Mouse (Mus musculus) lung, embryonic 16.5 days (tissue): ENCODE measurements around the gene Gm3625. TPM values are rescaled to one million over a fixed set of nuclear protein-coding genes. Genes with fewer than 3 reads are reported as not detected.

Source experiments
- ATAC-seq: fragments of 200-750 bp; cut with Nextera tagmentation; 2 replicates; pipeline ENCODE4 v1.8.0; 2017; ENCODE audit warnings: low read depth, mild to moderate bottlenecking, moderate library complexity
- H3K27ac ChIP-seq: fragments of 300-500 bp; sonication (generic); 2 replicates; pipeline ENCODE4 v1.5.1; 2014; ENCODE audit warnings: mild to moderate bottlenecking, control low read depth, low read length
- H3K27me3 ChIP-seq: fragments of 300-500 bp; sonication (generic); 2 replicates; pipeline ENCODE4 v1.6.1; 2014; ENCODE audit warnings: low read depth, low read length, mixed read lengths; ENCODE audit not compliant: control insufficient read depth, insufficient read depth
- H3K36me3 ChIP-seq: fragments of 300-500 bp; sonication (generic); 2 replicates; pipeline ENCODE4 v1.6.1; 2014; ENCODE audit warnings: low read length; ENCODE audit not compliant: control insufficient read depth, insufficient read depth
- H3K4me1 ChIP-seq: fragments of 300-500 bp; sonication (generic); replicated peaks from 2 replicates; pipeline ENCODE4 v1.6.1; 2014; ENCODE audit warnings: low read length, mixed read lengths; ENCODE audit not compliant: control insufficient read depth, insufficient read depth
- H3K4me2 ChIP-seq: fragments of 300-500 bp; sonication (generic); 2 replicates; pipeline ENCODE4 v1.6.1; 2014; ENCODE audit warnings: low read depth, low read length, control low read depth
- H3K4me3 ChIP-seq: fragments of 300-500 bp; sonication (generic); 2 replicates; pipeline ENCODE4 v1.5.1; 2014; ENCODE audit warnings: mild to moderate bottlenecking, low read length, control low read depth
- H3K9ac ChIP-seq: fragments of 300-500 bp; sonication (generic); 2 replicates; pipeline ENCODE4 v1.6.1; 2014; ENCODE audit warnings: low read length, control low read depth
- H3K9me3 ChIP-seq: fragments of 300-500 bp; sonication (generic); 2 replicates; pipeline ENCODE4 v1.6.1; 2016; ENCODE audit warnings: low read length; ENCODE audit not compliant: control insufficient read depth
- WGBS: fragments of 180-500 bp; shearing (Covaris S2); extraction: QIAGEN DNeasy Blood & Tissue Kit; methylation state at CpG from one replicate; pipeline ENCODE4 v1.1.7; 2014; 5-methylcytosine and 5-hydroxymethylcytosine counted together
- polyA plus RNA-seq: library from polyadenylated mRNA; unstranded; fragments of >200 nt; fragmentation: Nextera tagmentation; extraction: Ambion mirVana; gene quantifications from 2 replicates; pipeline ENCODE4 v1.2.1, GENCODE M21; 2015

Gm3625 gene
- polyA plus RNA-seq, 1 experiment from 2014 or later = not detected

DNA sequence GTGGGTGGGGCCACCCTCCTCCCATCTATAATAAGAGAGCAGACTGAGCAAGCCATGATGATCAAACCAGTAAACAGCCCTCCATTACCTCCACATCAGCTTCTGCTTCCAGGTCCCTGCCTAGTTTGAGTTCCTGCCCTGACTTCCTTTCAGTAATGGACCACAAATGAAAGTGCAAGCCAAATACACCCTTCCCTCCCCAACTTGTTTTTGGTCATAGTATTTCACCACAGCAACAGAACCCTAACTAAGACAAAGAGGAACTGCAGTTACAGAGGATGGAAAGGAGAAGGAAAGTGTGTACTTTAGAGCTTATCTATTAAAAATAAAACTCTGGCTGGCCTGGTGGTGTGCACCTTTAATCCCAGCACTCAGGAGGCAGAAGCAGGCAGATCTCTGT lies 47.3 kb downstream of the Gm3625 start:
- no peaks in the 10 kb centered on the region for H3K27me3 ChIP-seq
- no peaks in the 10 kb centered on the region for H3K9me3 ChIP-seq
- H3K4me2 ChIP-seq = no peak overlapping the region
- peaks cover 8% of the 10 kb centered on the region; the same call in 1 of the 2 replicates for H3K4me1 ChIP-seq
- no peaks in the 10 kb centered on the region for H3K36me3 ChIP-seq
- no peak for ATAC-seq
- H3K9ac ChIP-seq = no peak overlapping the region
- H3K27ac ChIP-seq = no peak overlapping the region
- H3K4me3 ChIP-seq = no peak overlapping the region

- no peak for ATAC-seq
These were observed 48.3 kb downstream of the Gm3625 start for GRCm38 (mm10) chr12:4544400-4544919.

More at GRCm38 (mm10) chr12:4544400-4544919, 48.3 kb downstream of the Gm3625 start:
- Histone ChIP-seq H3K4me1 (peaks cover 8% of the 10 kb centered on the region; the same call in 1 of the 2 replicates), H3K27ac (no peak overlapping the region), H3K27me3 (no peaks in the 10 kb centered on the region), H3K36me3 (no peaks in the 10 kb centered on the region), H3K4me2 (no peak overlapping the region), H3K9ac (no peak overlapping the region), H3K9me3 (no peaks in the 10 kb centered on the region), H3K4me3 (no peak overlapping the region)
- 82% methylated on average over 5 of the region's 5 CpGs for WGBS

Other genes with a start within 250 kb of the Gm3625 start
- 7.1 and 8.7 TPM in 2 replicates for gene Ncoa1, start 115.7 kb downstream of the Gm3625 start, polyA plus RNA-seq
- gene Itsn2, start 289 bp downstream of the Gm3625 start, polyA plus RNA-seq = 37.6 and 39.7 TPM in 2 replicates
- 0.13 and 0.34 TPM in 2 replicates for gene Fam228a, start 145.5 kb upstream of the Gm3625 start, polyA plus RNA-seq
- gene Pfn4, start 176.1 kb upstream of the Gm3625 start, polyA plus RNA-seq = 2.0 and 2.3 TPM in 2 replicates
- gene Fam228b, start 176.3 kb upstream of the Gm3625 start, polyA plus RNA-seq = 2.6 and 2.8 TPM in 2 replicates
- 161 and 180 TPM in 2 replicates for gene Sf3b6, start 224.6 kb upstream of the Gm3625 start, polyA plus RNA-seq
- gene Fkbp1b, start 248.7 kb upstream of the Gm3625 start, polyA plus RNA-seq = 8.8 and 9.3 TPM in 2 replicates